Mouse (Mus musculus) testis, adult 2 months (tissue): ENCODE results near the gene Ntmt1.

ENCODE experiments used
- CTCF ChIP-seq: fragments of 200-500 bp; IDR thresholded peaks from 2 replicates; pipeline ENCODE4 v1.5.1; 2012; ENCODE audit warnings: low read depth, mild to moderate bottlenecking, inconsistent platforms, low read length, moderate library complexity; ENCODE audit not compliant: control insufficient read depth, insufficient read depth, insufficient replicate concordance
- POLR2A ChIP-seq: fragments of 200-500 bp; IDR thresholded peaks from 2 replicates; pipeline ENCODE4 v1.6.1; 2012; ENCODE audit warnings: low read depth, mild to moderate bottlenecking, inconsistent platforms, low read length, moderate library complexity; ENCODE audit not compliant: control insufficient read depth

GRCm38 (mm10) chr2:30826825-30827748, 19.5 kb downstream of the Ntmt1 start:
- TF ChIP-seq CTCF: no peak
- TF ChIP-seq POLR2A: no peak
